8 mouse cellular contexts compared by ENCODE assay signal in the genomic region with DNA sequence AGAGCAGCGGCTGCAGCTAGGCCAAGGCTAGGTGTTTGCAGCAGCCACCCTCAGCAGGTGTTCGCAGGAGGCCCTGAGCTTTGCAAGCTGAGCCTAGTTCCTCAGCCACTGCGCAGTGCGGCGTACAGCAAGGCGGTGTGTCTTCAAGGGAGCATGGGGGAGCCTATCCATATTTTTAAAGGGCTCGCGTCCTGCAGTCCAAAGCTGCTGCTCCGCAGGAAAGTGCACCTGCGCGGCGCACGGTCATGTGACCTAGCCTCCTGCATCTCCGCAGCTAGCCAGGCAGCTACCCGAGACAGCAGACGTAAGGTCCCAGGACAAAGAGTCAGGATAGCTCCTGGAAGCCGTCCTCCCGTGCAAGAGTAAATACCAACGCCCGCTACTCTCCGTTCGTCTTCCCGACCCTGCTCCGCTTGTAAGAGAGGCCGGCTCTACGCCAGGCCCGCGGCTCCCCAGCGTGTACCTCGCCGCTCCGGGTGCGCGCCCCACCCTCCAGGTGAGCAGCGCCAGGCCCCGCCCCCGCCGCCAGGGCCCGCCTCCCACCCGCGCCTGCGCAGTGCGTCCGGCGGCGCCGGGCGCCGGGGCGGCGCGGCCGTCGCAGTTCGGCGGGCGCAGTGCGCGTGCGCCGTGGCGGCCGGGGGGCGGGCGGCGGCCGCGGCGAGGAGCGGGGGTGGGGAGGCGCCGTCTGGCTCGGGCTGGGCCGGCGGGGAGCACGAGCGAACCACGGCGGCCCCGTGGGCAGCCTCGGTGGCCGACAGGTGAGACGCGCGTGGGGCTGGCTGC. TPM values are rescaled to one million over a fixed set of nuclear protein-coding genes. Genes with fewer than 3 reads are reported as not detected.
DNase-seq lines count a peak whose midpoint lies in the region; ATAC-seq and TF ChIP-seq lines count a peak whose summit lies in the region.

Gene Spin1, plus strand, starts transcription at position 648 of the 783 bp plus-strand sequence.

- no peaks in the 10 kb centered on the region for H3K27me3 ChIP-seq in C2C12 (ENCODE audit: control insufficient read depth, insufficient read depth, insufficient read length)
- H3K27me3 ChIP-seq in heart, embryonic 13.5 days (replicated peaks): no peaks in the 10 kb centered on the region
- H3K27me3 ChIP-seq in liver, embryonic 11.5 days (replicated peaks; ENCODE audit: control insufficient read depth, insufficient read depth, low read length): no peaks in the 10 kb centered on the region
- no peaks in the 10 kb centered on the region for H3K27me3 ChIP-seq in myocyte (ENCODE audit: control insufficient read depth, insufficient read depth, insufficient read length)

- peaks cover 35% of the 10 kb centered on the region for H3K4me1 ChIP-seq in heart, embryonic 13.5 days
- no peaks in the 10 kb centered on the region for H3K4me1 ChIP-seq in liver, embryonic 11.5 days (replicated peaks; ENCODE audit: control insufficient read depth, insufficient read depth, low read length)

- H3K27ac ChIP-seq in heart, embryonic 13.5 days (replicated peaks): peak within 1 kb of the TSS; percentile 92
- peak within 1 kb of the TSS; percentile 82 for H3K27ac ChIP-seq in liver, embryonic 11.5 days (ENCODE audit: low read depth, low read length)

- H3ac ChIP-seq in C2C12 (ENCODE audit: control insufficient read depth, insufficient read length, low read depth) (peak within 1 kb of the TSS; percentile 98), myocyte (ENCODE audit: control insufficient read depth, insufficient read length) (peak within 1 kb of the TSS; percentile 64)

- peak within 1 kb of the TSS; percentile 97 for H3K9ac ChIP-seq in heart, embryonic 13.5 days
- peak within 1 kb of the TSS; percentile 93 for H3K9ac ChIP-seq in liver, embryonic 11.5 days (ENCODE audit: low read depth, low read length)

- peak; percentile 78 for TF ChIP-seq POLR2A in myocyte (IDR thresholded peaks at IDR 0.05; ENCODE audit: insufficient read length, low read depth)

- H3K79me3 ChIP-seq in C2C12 (ENCODE audit: low read depth): peaks cover 41% of the 10 kb centered on the region

- under 1% methylated on average over 69 of the region's 85 CpGs for WGBS in heart, embryonic 13.5 days
- under 1% methylated on average over 57 of the region's 85 CpGs for WGBS in liver, embryonic 11.5 days

- H3K4me3 ChIP-seq in C2C12 (ENCODE audit: insufficient read depth, poor library complexity, severe bottlenecking) (peak within 1 kb of the TSS; percentile 64), myocyte (peak within 1 kb of the TSS; percentile 46)
- H3K4me3 ChIP-seq in heart, embryonic 13.5 days: peak within 1 kb of the TSS; percentile 90
- peak within 1 kb of the TSS; percentile 87 for H3K4me3 ChIP-seq in liver, embryonic 11.5 days (ENCODE audit: low read depth, low read length)

- no peak for TF ChIP-seq CTCF in C2C12 (IDR thresholded peaks at IDR 0.05; ENCODE audit: control insufficient read depth, insufficient read depth, insufficient read length)

- H3K9me3 ChIP-seq in heart, embryonic 13.5 days: 0 out of 2 replicates have a peak, but pooled peaks cover 2% of the 10 kb centered on the region
- no peaks in the 10 kb centered on the region; the same call in 1 of the 2 replicates for H3K9me3 ChIP-seq in liver, embryonic 11.5 days (ENCODE audit: control insufficient read depth, low read length)

- H3K36me3 ChIP-seq in C2C12 (ENCODE audit: control insufficient read depth, insufficient read depth) (peaks cover 7% of the 10 kb centered on the region), myocyte (ENCODE audit: control insufficient read depth, insufficient read depth) (no peaks in the 10 kb centered on the region)
- peaks cover 15% of the 10 kb centered on the region for H3K36me3 ChIP-seq in heart, embryonic 13.5 days
- H3K36me3 ChIP-seq in liver, embryonic 11.5 days (ENCODE audit: control insufficient read depth, insufficient read depth, low read length): 0 out of 2 replicates have a peak, but pooled peaks cover 5% of the 10 kb centered on the region

- peak within 1 kb of the TSS; percentile 99 for H3K4me2 ChIP-seq in heart, embryonic 13.5 days
- H3K4me2 ChIP-seq in liver, embryonic 11.5 days: peak within 1 kb of the TSS; percentile 99
- peak within 1 kb of the TSS; percentile 86 for H3K4me2 ChIP-seq in myocyte (ENCODE audit: low read depth)

- peak; percentile 96 for DNase-seq in brain, adult 2 months (ENCODE audit: low read depth, low spot score)
- peak; percentile 36 for DNase-seq in fat pad, adult 2 months (ENCODE audit: extremely low read depth, low read depth, low spot score)
- peak; percentile 92 for DNase-seq in kidney, postnatal 10 days
- peak; percentile 79 for DNase-seq in liver, embryonic 11.5 days (ENCODE audit: low spot score)
- peak; percentile 77 to 92 for DNase-seq in spleen, postnatal 4 days (ENCODE audit: low spot score in 2 of 2)

- H3K79me2 ChIP-seq in C2C12 (ENCODE audit: control insufficient read depth, insufficient read depth) (peaks cover 44% of the 10 kb centered on the region), myocyte (ENCODE audit: control insufficient read depth, insufficient read depth) (peaks cover 43% of the 10 kb centered on the region)

- peak; percentile 78 for ATAC-seq in heart, embryonic 13.5 days (ENCODE audit: extremely low read depth, insufficient number of reproducible peaks, low FRiP score, low TSS enrichment)
- peak; percentile 87 for ATAC-seq in liver, embryonic 11.5 days (replicated peaks; ENCODE audit: low FRiP score)

TF ChIP-seq in C2C12, 6 proteins besides CTCF, POLR2A, EP300 and RAD21:
- TF ChIP-seq CEBPB (IDR thresholded peaks at IDR 0.05; ENCODE audit: low read depth) (no peak), MYOG (IDR thresholded peaks at IDR 0.05; ENCODE audit: control insufficient read depth, extremely low read depth, insufficient read length) (no peak), MAX (IDR thresholded peaks at IDR 0.05) (no peak), FOSL1 (IDR thresholded peaks at IDR 0.05; ENCODE audit: insufficient read depth, low read length, poor library complexity, severe bottlenecking) (no peak), MYOD1 (IDR thresholded peaks at IDR 0.05; ENCODE audit: control insufficient read depth, insufficient read length, low read depth) (no peak), USF1 (IDR thresholded peaks at IDR 0.05; ENCODE audit: low read depth) (no peak)
TF ChIP-seq in C2C12: peak in this region for 0.

TF ChIP-seq in myocyte, 11 proteins besides CTCF, POLR2A, EP300 and RAD21:
- TF ChIP-seq SRF (IDR thresholded peaks at IDR 0.05; ENCODE audit: control insufficient read depth, insufficient read length, low read depth): no peak
- peak; percentile 45 for TF ChIP-seq POLR2AphosphoS2 (IDR thresholded peaks at IDR 0.05; ENCODE audit: insufficient read length, low read depth)

RNA-seq across cellular contexts. Expression of gene Spin1, which starts in this region (rescaled TPM):
- 21.2 TPM for polyA plus RNA-seq in C2C12 (2012; fragmentation: generic; extraction: Trizol)
- 46.9 and 49.9 TPM in 2 replicates for polyA plus RNA-seq in heart, embryonic 13.5 days (2015; fragmentation: Nextera tagmentation; extraction: Ambion mirVana)
- 39.5 TPM in 2 replicates for polyA plus RNA-seq in liver, embryonic 11.5 days (2014; fragmentation: Nextera tagmentation; extraction: Ambion mirVana)
- polyA plus RNA-seq in myocyte (2012; fragmentation: generic; extraction: Trizol): 18.3 TPM

Comparison
In these comparisons a context has a peak if more than half of its experiments do, and no peak if none do; other contexts are left out.
1. Peak in every context shown above with its lines: DNase-seq, ATAC-seq, H3K4me3 ChIP-seq and H3K27ac ChIP-seq.
2. DNase-seq: peak in every context shown above with its lines; median percentile 96 in brain, adult 2 months; 92 in kidney, postnatal 10 days; 84 in spleen, postnatal 4 days; 79 in liver, embryonic 11.5 days; 36 in fat pad, adult 2 months.